Mouse (Mus musculus) retina, postnatal 1 day (tissue): ENCODE data around the gene Cnih4.

Experiments
- DNase-seq: peaks from one replicate; pipeline ENCODE4 v3.0.0-alpha.2; 2012

The Cnih4 gene

DNA sequence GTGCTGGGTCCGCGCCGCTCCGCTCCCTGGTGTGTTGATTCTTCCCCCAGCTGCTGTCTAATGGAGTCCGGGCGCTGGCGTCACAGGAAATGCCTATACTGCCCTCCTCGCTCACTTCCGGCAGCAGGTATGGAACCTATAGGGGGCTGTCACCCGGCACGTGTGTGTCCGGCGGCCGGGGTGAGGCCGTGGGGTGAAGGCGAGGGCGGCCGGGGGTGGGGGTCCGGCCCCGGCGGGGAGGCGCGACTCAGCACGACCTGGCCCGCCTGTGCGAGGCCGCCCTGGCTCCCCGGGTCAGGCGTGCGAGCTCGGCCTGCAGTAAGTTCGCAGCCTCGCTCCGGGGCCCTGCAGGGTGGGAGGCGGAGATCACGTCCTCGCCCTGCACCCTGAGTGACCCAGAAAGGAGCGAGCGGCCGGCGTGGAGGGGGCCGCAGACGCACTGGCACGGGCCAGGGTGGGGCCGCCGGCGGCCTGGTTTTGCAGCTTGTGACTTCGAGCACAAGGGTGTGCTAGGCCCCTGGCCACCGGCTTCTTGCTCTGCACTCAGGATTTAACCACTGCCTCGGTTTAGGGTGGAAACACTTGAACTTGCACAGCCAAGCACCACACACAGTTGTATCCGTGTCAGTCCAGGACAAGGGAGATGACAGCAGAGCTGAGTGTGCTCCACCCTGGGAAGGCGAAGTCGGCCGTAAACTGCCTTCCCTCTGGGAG is 67.6 kb downstream of the Cnih4 start, which contains the start of gene Wdr26:
TSS of gene Wdr26 (minus strand) at position 82 of the 714 bp plus-strand sequence.
- peak; percentile 96 for DNase-seq

DNA sequence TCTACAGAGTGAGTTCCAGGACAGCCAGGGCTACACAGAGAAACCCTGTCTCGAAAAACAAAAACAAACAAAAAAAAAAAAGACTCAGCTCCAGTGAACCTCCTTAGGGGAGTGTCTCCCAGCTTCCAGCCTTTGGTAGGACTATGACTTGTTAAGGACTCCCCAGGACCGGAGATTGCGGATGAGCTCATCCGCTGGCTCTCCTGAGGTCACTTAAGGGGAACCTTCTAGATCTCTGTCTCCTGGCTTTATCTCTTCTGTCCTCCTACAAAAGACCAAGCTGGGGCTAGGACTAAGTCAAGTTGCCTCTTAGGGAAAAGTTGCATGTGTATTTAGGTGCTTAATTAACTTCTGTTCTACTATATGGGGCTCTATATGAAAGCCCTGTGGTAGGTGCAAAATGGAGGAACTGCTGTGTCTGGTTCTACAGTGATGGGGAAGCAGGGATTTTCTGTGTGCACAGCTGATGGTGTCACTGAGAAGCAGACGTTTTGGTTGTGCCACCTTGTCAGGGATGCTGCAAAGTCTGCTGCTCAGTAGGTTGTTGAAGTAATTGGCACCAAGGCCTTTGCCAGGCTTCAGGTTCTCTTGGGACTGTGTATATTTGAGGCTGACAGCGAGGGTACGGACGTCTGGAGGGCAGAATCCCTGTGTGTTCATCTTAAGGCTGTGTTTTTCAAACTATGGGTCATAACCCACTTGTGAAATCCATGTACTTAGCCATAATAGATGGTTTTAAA is 70.0 kb downstream of the Cnih4 start:
- DNase-seq, result no peak

GRCm38 (mm10) chr1:181216315-181216714 is 71.8 kb downstream of the Cnih4 start:
- no peak for DNase-seq
